Mouse (Mus musculus) small intestine, adult 2 months (tissue): ENCODE data around the gene Cutc.

Source experiments
- CTCF ChIP-seq: fragments of 200-500 bp; IDR thresholded peaks from 2 replicates; pipeline ENCODE4 v1.5.1; 2012; ENCODE audit warnings: low read depth, mild to moderate bottlenecking, control low read depth, inconsistent platforms, low read length, moderate library complexity, mixed read lengths; ENCODE audit not compliant: insufficient replicate concordance, insufficient read length; ENCODE audit errors: extremely low read depth
- POLR2A ChIP-seq: fragments of 200-500 bp; IDR thresholded peaks from 2 replicates; pipeline ENCODE4 v1.6.1; 2012; ENCODE audit warnings: low read depth, mild to moderate bottlenecking, control low read depth, inconsistent platforms, low read length, moderate library complexity

- TF ChIP-seq CTCF: peak; percentile 14; the same call in 1 of the 2 replicates
- TF ChIP-seq POLR2A: no peak
Observed at GRCm38 (mm10) chr19:43711159-43711916, 41.5 kb upstream of the Cutc start.
